Mouse (Mus musculus) myocyte (in vitro differentiated cells): ENCODE results near the gene Inhbb. TPM values are rescaled to one million over a fixed set of nuclear protein-coding genes. Genes with fewer than 3 reads are reported as not detected.

Experiments
- H3K27me3 ChIP-seq: one replicate; pipeline ENCODE4 v1.6.1; 2011; ENCODE audit not compliant: control insufficient read depth, insufficient read depth, insufficient read length
- H3K36me3 ChIP-seq: one replicate; pipeline ENCODE4 v1.6.1; 2011; ENCODE audit not compliant: control insufficient read depth, insufficient read depth
- H3K4me2 ChIP-seq: one replicate; pipeline ENCODE4 v1.6.1; 2011; ENCODE audit warnings: low read depth, control low read depth
- H3K4me3 ChIP-seq: one replicate; pipeline ENCODE4 v1.5.1; 2011; ENCODE audit warnings: mild to moderate bottlenecking, control low read depth, moderate library complexity
- H3K79me2 ChIP-seq: one replicate; pipeline ENCODE4 v1.6.1; 2011; ENCODE audit not compliant: control insufficient read depth, insufficient read depth
- H3ac ChIP-seq: one replicate; pipeline ENCODE4 v1.6.1; 2011; ENCODE audit not compliant: control insufficient read depth, insufficient read length
- CEBPB ChIP-seq: IDR thresholded peaks from 2 replicates; pipeline ENCODE4 v1.6.1; 2011; ENCODE audit warnings: mild to moderate bottlenecking, moderate library complexity; ENCODE audit not compliant: poor library complexity, insufficient read depth, severe bottlenecking
- E2F4 ChIP-seq: IDR thresholded peaks from one replicate; pipeline ENCODE4 v1.6.1; 2011; ENCODE audit warnings: mild to moderate bottlenecking, control low read depth, moderate library complexity; ENCODE audit not compliant: insufficient read depth
- MAX ChIP-seq: IDR thresholded peaks from one replicate; pipeline ENCODE4 v1.6.1; 2011; ENCODE audit warnings: low read depth, mild to moderate bottlenecking, control low read depth
- MYOD1 ChIP-seq, 3 experiments: IDR thresholded peaks; one replicate each; pipeline ENCODE4 v1.6.1; 2011; ENCODE audit warnings: control low read depth in 2 of 3, low read depth in 2 of 3, mild to moderate bottlenecking in 2 of 3, moderate library complexity in 1 of 3; ENCODE audit not compliant: insufficient read length in 2 of 3, control insufficient read depth in 1 of 3
- MYOG ChIP-seq, 3 experiments: IDR thresholded peaks; one replicate each; pipeline ENCODE4 v1.6.1; 2011; ENCODE audit warnings: control low read depth in 2 of 3, low read depth in 2 of 3, mild to moderate bottlenecking in 2 of 3; ENCODE audit not compliant: insufficient read length in 2 of 3, control insufficient read depth in 1 of 3, insufficient read depth in 1 of 3
- POLR2A ChIP-seq: IDR thresholded peaks from one replicate; pipeline ENCODE4 v1.6.1; 2011; ENCODE audit warnings: low read depth, mild to moderate bottlenecking, control low read depth, moderate library complexity; ENCODE audit not compliant: insufficient read length
- POLR2AphosphoS2 ChIP-seq: IDR thresholded peaks from one replicate; pipeline ENCODE4 v1.6.1; 2011; ENCODE audit warnings: low read depth, control low read depth; ENCODE audit not compliant: insufficient read length
- REST ChIP-seq: IDR thresholded peaks from one replicate; pipeline ENCODE4 v1.6.1; 2011; ENCODE audit warnings: mild to moderate bottlenecking, control low read depth, moderate library complexity; ENCODE audit not compliant: insufficient read depth, insufficient read length
- SRF ChIP-seq: IDR thresholded peaks from one replicate; pipeline ENCODE4 v1.6.1; 2011; ENCODE audit warnings: low read depth; ENCODE audit not compliant: control insufficient read depth, insufficient read length
- TCF12 ChIP-seq: IDR thresholded peaks from one replicate; pipeline ENCODE4 v1.6.1; 2011; ENCODE audit warnings: mild to moderate bottlenecking, control low read depth; ENCODE audit not compliant: poor library complexity, insufficient read depth, severe bottlenecking
- TCF3 ChIP-seq: IDR thresholded peaks from one replicate; pipeline ENCODE4 v1.6.1; 2011; ENCODE audit warnings: low read depth, control low read depth; ENCODE audit not compliant: insufficient read length
- USF1 ChIP-seq: IDR thresholded peaks from one replicate; pipeline ENCODE4 v1.6.1; 2011; ENCODE audit warnings: low read depth, mild to moderate bottlenecking, control low read depth, moderate library complexity
- polyA plus RNA-seq: library from polyadenylated mRNA; unstranded; fragments of >200 nt; fragmentation: generic; extraction: Trizol; gene quantifications from one replicate; pipeline ENCODE4 v1.2.1, GENCODE M21; 2012; ENCODE audit warnings: missing spikeins

The Inhbb gene
- polyA plus RNA-seq, 1 experiment = 8.3 TPM

GRCm38 (mm10) chr1:119409106-119409505 lies 12.9 kb downstream of the Inhbb start:
- Histone ChIP-seq H3K36me3 (no peaks in the 10 kb centered on the region), H3K79me2 (no peaks in the 10 kb centered on the region), H3ac (no peak overlapping the region), H3K27me3 (no peaks in the 10 kb centered on the region), H3K4me3 (no peak overlapping the region), H3K4me2 (no peak overlapping the region)
- no peak for TF ChIP-seq USF1
- TF ChIP-seq TCF3 = no peak
- no peak for TF ChIP-seq SRF
- TF ChIP-seq CEBPB = no peak
- no peak for TF ChIP-seq E2F4
- TF ChIP-seq POLR2A = no peak
- no peak for TF ChIP-seq MAX
- no peak for TF ChIP-seq TCF12
- no peak for TF ChIP-seq MYOD1 (IDR thresholded peaks at IDR 0.05; ENCODE audit: control insufficient read depth in 1 of 3, insufficient read length in 2 of 3, low read depth in 2 of 3)
- no peak for TF ChIP-seq REST
- no peak for TF ChIP-seq POLR2AphosphoS2

GRCm38 (mm10) chr1:119407691-119408315 lies 14.2 kb downstream of the Inhbb start:
- Histone ChIP-seq H3K4me2 (no peak overlapping the region), H3K27me3 (no peaks in the 10 kb centered on the region), H3K79me2 (no peaks in the 10 kb centered on the region), H3K4me3 (no peak overlapping the region), H3ac (no peak overlapping the region), H3K36me3 (no peaks in the 10 kb centered on the region)
- TF ChIP-seq MAX (no peak), POLR2A (no peak), TCF3 (no peak), CEBPB (no peak), MYOG (IDR thresholded peaks at IDR 0.05; ENCODE audit: control insufficient read depth in 1 of 3, insufficient read depth in 1 of 3, insufficient read length in 2 of 3, low read depth in 2 of 3) (no peak), TCF12 (no peak), REST (no peak), E2F4 (no peak), POLR2AphosphoS2 (no peak)

GRCm38 (mm10) chr1:119404798-119405197 lies 17.2 kb downstream of the Inhbb start:
- Histone ChIP-seq H3K4me2 (peak overlapping the region; percentile 22), H3ac (no peak overlapping the region), H3K27me3 (no peaks in the 10 kb centered on the region), H3K36me3 (no peaks in the 10 kb centered on the region), H3K4me3 (no peak overlapping the region), H3K79me2 (no peaks in the 10 kb centered on the region)
- no peak for TF ChIP-seq SRF
- peak; percentile 34 for TF ChIP-seq TCF12
- peak in 1 of 3 experiments; percentile 52 for TF ChIP-seq MYOG (IDR thresholded peaks at IDR 0.05; ENCODE audit: control insufficient read depth in 1 of 3, insufficient read depth in 1 of 3, insufficient read length in 2 of 3, low read depth in 2 of 3)
- no peak for TF ChIP-seq REST
- TF ChIP-seq USF1 = no peak
- no peak for TF ChIP-seq POLR2AphosphoS2
- peak; percentile 8 for TF ChIP-seq TCF3
- TF ChIP-seq MYOD1 (IDR thresholded peaks at IDR 0.05; ENCODE audit: control insufficient read depth in 1 of 3, insufficient read length in 2 of 3, low read depth in 2 of 3) = peak in 2 of 3 experiments; percentile 68 to 83
- no peak for TF ChIP-seq E2F4
- no peak for TF ChIP-seq CEBPB
- no peak for TF ChIP-seq POLR2A

GRCm38 (mm10) chr1:119404341-119404740 lies 17.7 kb downstream of the Inhbb start:
- Histone ChIP-seq H3K4me2 (peak overlapping the region; percentile 22), H3K79me2 (no peaks in the 10 kb centered on the region), H3ac (no peak overlapping the region), H3K36me3 (no peaks in the 10 kb centered on the region), H3K27me3 (no peaks in the 10 kb centered on the region), H3K4me3 (no peak overlapping the region)
- no peak for TF ChIP-seq SRF
- TF ChIP-seq TCF12 = no peak
- no peak for TF ChIP-seq TCF3
- no peak for TF ChIP-seq MAX
- TF ChIP-seq POLR2AphosphoS2 = no peak
- no peak for TF ChIP-seq E2F4

GRCm38 (mm10) chr1:119401249-119401648 lies 20.8 kb downstream of the Inhbb start:
- H3K36me3 ChIP-seq = no peaks in the 10 kb centered on the region
- no peaks in the 10 kb centered on the region for H3K79me2 ChIP-seq
- TF ChIP-seq POLR2AphosphoS2 (no peak), REST (no peak), MYOG (IDR thresholded peaks at IDR 0.05; ENCODE audit: control insufficient read depth in 1 of 3, insufficient read depth in 1 of 3, insufficient read length in 2 of 3, low read depth in 2 of 3) (no peak), TCF12 (no peak), POLR2A (no peak), SRF (no peak), E2F4 (no peak), USF1 (no peak), MYOD1 (IDR thresholded peaks at IDR 0.05; ENCODE audit: control insufficient read depth in 1 of 3, insufficient read length in 2 of 3, low read depth in 2 of 3) (no peak), TCF3 (no peak), MAX (no peak)
- H3K4me2 ChIP-seq = no peak overlapping the region
- no peak overlapping the region for H3K4me3 ChIP-seq
- no peak overlapping the region for H3ac ChIP-seq
- H3K27me3 ChIP-seq = no peaks in the 10 kb centered on the region
